Mouse (Mus musculus) olfactory bulb, adult 2 months (tissue): ENCODE measurements around the gene Ibtk.

Experiments
- CTCF ChIP-seq: fragments of 200-500 bp; IDR thresholded peaks from 2 replicates; pipeline ENCODE4 v1.5.1; 2012; ENCODE audit warnings: low read depth, mild to moderate bottlenecking, low read length, moderate library complexity; ENCODE audit not compliant: insufficient read depth
- POLR2A ChIP-seq: fragments of 200-500 bp; IDR thresholded peaks from 2 replicates; pipeline ENCODE4 v1.6.1; 2012; ENCODE audit warnings: mild to moderate bottlenecking, low read depth, low read length, moderate library complexity; ENCODE audit not compliant: insufficient read depth

DNA sequence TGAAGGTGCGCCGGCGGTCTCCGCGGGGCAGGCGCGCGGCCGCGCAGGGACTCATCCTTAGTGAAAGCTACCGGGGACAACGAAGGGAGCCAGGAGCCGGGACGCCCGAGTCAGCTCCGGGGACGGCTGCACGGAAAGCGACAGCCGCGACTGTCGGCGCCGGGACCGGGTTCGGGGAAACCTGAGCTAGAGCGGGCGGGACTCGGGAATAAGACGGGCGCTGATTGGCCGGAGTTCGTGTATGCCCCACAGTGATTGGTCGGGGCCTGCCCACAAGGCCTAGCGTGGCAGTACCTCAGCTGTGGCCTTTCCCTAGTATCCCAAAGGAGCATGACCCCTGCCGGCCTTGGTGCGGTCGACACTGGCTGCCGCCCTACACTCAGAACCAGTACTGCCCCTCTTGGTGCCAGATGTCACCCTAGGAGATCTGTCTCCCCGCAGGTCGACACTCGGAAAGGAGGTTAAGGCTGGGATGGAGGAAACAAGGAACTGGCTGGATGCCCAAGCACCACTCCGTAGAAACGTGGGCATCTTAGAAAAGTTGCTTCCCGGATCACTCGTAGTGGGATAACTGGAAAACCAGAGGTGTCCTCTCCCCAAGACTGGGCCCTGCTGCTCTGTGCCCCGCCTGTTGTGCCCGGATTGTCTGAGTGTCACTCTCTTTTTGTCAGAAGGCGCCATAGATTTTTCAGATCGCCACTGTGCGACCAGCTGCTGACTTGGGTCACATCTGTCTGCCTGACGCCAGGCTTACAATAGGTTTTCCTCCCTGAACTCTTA, at the start of gene Ibtk:
- TF ChIP-seq POLR2A (peak; percentile 83), CTCF (no peak)
